Mouse (Mus musculus) lung, postnatal 25 days (tissue): ENCODE results near the gene Fdxr.
A peak's percentile ranks its signal among the peaks of the same experiment; 100 is the strongest.

Experiments used
- DNase-seq: peaks from one replicate; pipeline ENCODE4 v3.0.0; 2022; ENCODE audit warnings: low spot score

Gene Fdxr

GRCm38 (mm10) chr11:115269330-115270066 lies 7.4 kb downstream of the Fdxr start:
- DNase-seq: no peak

GRCm38 (mm10) chr11:115267958-115268357 lies 8.9 kb downstream of the Fdxr start:
- no peak for DNase-seq

GRCm38 (mm10) chr11:115267061-115267883 lies 9.6 kb downstream of the Fdxr start, which contains the start of gene Grin2c:
Gene Grin2c (minus strand): TSS chr11:115267243.
- DNase-seq: no peak

- no peak for DNase-seq
Observed at GRCm38 (mm10) chr11:115266400-115266778, 10.5 kb downstream of the Fdxr start.

GRCm38 (mm10) chr11:115265771-115266399 lies 11.0 kb downstream of the Fdxr start:
- no peak for DNase-seq

- no peak for DNase-seq
Observed at GRCm38 (mm10) chr11:115264862-115265668, 11.8 kb downstream of the Fdxr start.

- DNase-seq: no peak
Observed at GRCm38 (mm10) chr11:115264136-115264861, 12.6 kb downstream of the Fdxr start.

- no peak for DNase-seq
Observed at GRCm38 (mm10) chr11:115262954-115263353, 13.9 kb downstream of the Fdxr start.

- DNase-seq: no peak
Observed at GRCm38 (mm10) chr11:115259134-115259533, 17.7 kb downstream of the Fdxr start.

- no peak for DNase-seq
Observed at GRCm38 (mm10) chr11:115257775-115258510, 18.9 kb downstream of the Fdxr start.

GRCm38 (mm10) chr11:115251258-115251657 lies 25.6 kb downstream of the Fdxr start:
- DNase-seq: no peak

- no peak for DNase-seq
Observed at GRCm38 (mm10) chr11:115250405-115251090, 26.3 kb downstream of the Fdxr start.

- DNase-seq: no peak
Observed at GRCm38 (mm10) chr11:115249721-115250404, 27.0 kb downstream of the Fdxr start.

GRCm38 (mm10) chr11:115247945-115248344 lies 28.9 kb downstream of the Fdxr start:
- DNase-seq: no peak

GRCm38 (mm10) chr11:115247240-115247639 lies 29.6 kb downstream of the Fdxr start:
- DNase-seq: no peak

GRCm38 (mm10) chr11:115246386-115246785 lies 30.5 kb downstream of the Fdxr start:
- DNase-seq: no peak

- peak; percentile 45 for DNase-seq
Observed at GRCm38 (mm10) chr11:115244840-115245239, 32.0 kb downstream of the Fdxr start.

GRCm38 (mm10) chr11:115243783-115244182 lies 33.1 kb downstream of the Fdxr start:
- DNase-seq: no peak

- DNase-seq: no peak
Observed at GRCm38 (mm10) chr11:115242746-115243145, 34.1 kb downstream of the Fdxr start.
